Mouse (Mus musculus): ENCODE measurements at regions not wholly inside any gene's neighbourhood (a gene's known extent, or its start where the extent isn't known, plus 50 kb on each side); places are given as distances from the start of the nearest gene placed in this dataset.

DNA sequence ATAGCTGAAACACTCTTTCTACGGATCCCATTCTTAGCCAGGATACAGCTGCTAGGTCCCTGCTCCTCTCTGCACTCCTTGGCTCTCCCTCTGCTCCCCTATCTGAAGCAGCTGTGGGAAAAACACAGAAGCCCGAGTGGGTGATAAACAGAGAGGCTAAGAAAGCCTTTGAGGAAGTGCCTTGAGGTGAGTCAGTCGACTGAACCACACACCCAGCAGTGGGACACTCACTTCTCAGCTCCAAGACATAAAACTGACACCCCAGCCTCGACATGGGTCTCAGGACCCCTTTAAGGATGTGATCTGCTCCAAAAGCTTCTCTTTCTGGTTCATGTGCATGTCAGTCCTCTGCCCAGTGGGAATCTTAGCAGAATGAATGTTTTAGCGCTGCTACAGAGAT, 204.8 kb upstream of the Gm15217 start:
- TF ChIP-seq CTCF (IDR thresholded peaks at IDR 0.05; ENCODE audit: insufficient read depth, low read depth, low read length): no peak
- no peak for TF ChIP-seq POLR2A (IDR thresholded peaks at IDR 0.05; ENCODE audit: insufficient read depth, low read depth, low read length)
